Mouse (Mus musculus): Measurements from ENCODE around the gene Gzmn. TPM values are rescaled to one million over a fixed set of nuclear protein-coding genes. Genes with fewer than 3 reads are reported as not detected.
"Not testable (repeated sequence)": the region's sequence is repeated elsewhere in the genome, so short reads cannot be mapped to it uniquely, and the experiment has no call there.

Gene Gzmn
- polyA plus RNA-seq, 1 experiment from 2014 or later, result not detected

- H3K4me2 ChIP-seq (ENCODE audit: low read depth, low read length), result no peak overlapping the region
- 74% methylated on average over 6 of the region's 6 CpGs for WGBS
Observed at GRCm38 (mm10) chr14:56168009-56168408, 6.4 kb downstream of the Gzmn start.

GRCm38 (mm10) chr14:56162109-56162508, 12.3 kb downstream of the Gzmn start:
- no peak overlapping the region for H3K4me2 ChIP-seq (ENCODE audit: low read depth, low read length)
- H3K36me3 ChIP-seq (ENCODE audit: control insufficient read depth, insufficient read depth, low read length), result no peaks in the 10 kb centered on the region
- ATAC-seq, result no peak
- H3K4me3 ChIP-seq (ENCODE audit: low read length), result no peak overlapping the region
- no peak overlapping the region for H3K27ac ChIP-seq (ENCODE audit: low read length)
- H3K9me3 ChIP-seq (ENCODE audit: control insufficient read depth, low read length), result no peaks in the 10 kb centered on the region
- no peak overlapping the region for H3K9ac ChIP-seq (ENCODE audit: low read depth, low read length)
- 81% methylated on average over 2 of the region's 2 CpGs for WGBS
- H3K27me3 ChIP-seq (replicated peaks; ENCODE audit: control insufficient read depth, insufficient read depth, low read length), result no peaks in the 10 kb centered on the region
- H3K4me1 ChIP-seq (ENCODE audit: control insufficient read depth, insufficient read depth, low read length), result no peaks in the 10 kb centered on the region

More at GRCm38 (mm10) chr14:56168009-56168408, 6.4 kb downstream of the Gzmn start:
- Histone ChIP-seq H3K9me3 (ENCODE audit: control insufficient read depth, low read length) (no peaks in the 10 kb centered on the region), H3K36me3 (ENCODE audit: control insufficient read depth, insufficient read depth, low read length) (no peaks in the 10 kb centered on the region), H3K4me1 (ENCODE audit: control insufficient read depth, insufficient read depth, low read length) (no peaks in the 10 kb centered on the region), H3K27ac (ENCODE audit: low read length) (no peak overlapping the region), H3K9ac (ENCODE audit: low read depth, low read length) (no peak overlapping the region), H3K27me3 (replicated peaks; ENCODE audit: control insufficient read depth, insufficient read depth, low read length) (no peaks in the 10 kb centered on the region), H3K4me3 (ENCODE audit: low read length) (no peak overlapping the region)
- ATAC-seq, result no peak

- not testable (repeated sequence) for H3K4me2 ChIP-seq (ENCODE audit: low read depth, low read length); H3K27ac ChIP-seq (ENCODE audit: low read length); H3K9me3 ChIP-seq (ENCODE audit: control insufficient read depth, low read length); H3K4me1 ChIP-seq (ENCODE audit: control insufficient read depth, insufficient read depth, low read length); H3K36me3 ChIP-seq (ENCODE audit: control insufficient read depth, insufficient read depth, low read length); H3K27me3 ChIP-seq (replicated peaks; ENCODE audit: control insufficient read depth, insufficient read depth, low read length); ATAC-seq; H3K9ac ChIP-seq (ENCODE audit: low read depth, low read length); H3K4me3 ChIP-seq (ENCODE audit: low read length)
- WGBS, result 89% methylated on average over 2 of the region's 2 CpGs
Observed at GRCm38 (mm10) chr14:56159479-56159878, 14.9 kb downstream of the Gzmn start, which contains the start of gene Gzmg. Gene Gzmg (minus strand): TSS chr14:56159579.

- no peaks in the 10 kb centered on the region for H3K36me3 ChIP-seq (ENCODE audit: control insufficient read depth, insufficient read depth, low read length)
- H3K27me3 ChIP-seq (replicated peaks; ENCODE audit: control insufficient read depth, insufficient read depth, low read length), result no peaks in the 10 kb centered on the region
- no peaks in the 10 kb centered on the region for H3K9me3 ChIP-seq (ENCODE audit: control insufficient read depth, low read length)
- H3K4me3 ChIP-seq (ENCODE audit: low read length), result no peak overlapping the region
- H3K4me2 ChIP-seq (ENCODE audit: low read depth, low read length), result no peak overlapping the region
- no peaks in the 10 kb centered on the region for H3K4me1 ChIP-seq (ENCODE audit: control insufficient read depth, insufficient read depth, low read length)
- no peak for ATAC-seq
- H3K9ac ChIP-seq (ENCODE audit: low read depth, low read length), result no peak overlapping the region
- no peak overlapping the region for H3K27ac ChIP-seq (ENCODE audit: low read length)
- 79% methylated on average over 2 of the region's 2 CpGs for WGBS
Observed at GRCm38 (mm10) chr14:56155340-56155739, 19.1 kb downstream of the Gzmn start.

GRCm38 (mm10) chr14:56133675-56134074, 40.7 kb downstream of the Gzmn start:
- H3K4me1 ChIP-seq (ENCODE audit: control insufficient read depth, insufficient read depth, low read length); H3K4me3 ChIP-seq (ENCODE audit: low read length); H3K9ac ChIP-seq (ENCODE audit: low read depth, low read length); H3K9me3 ChIP-seq (ENCODE audit: control insufficient read depth, low read length); ATAC-seq; H3K4me2 ChIP-seq (ENCODE audit: low read depth, low read length); H3K27ac ChIP-seq (ENCODE audit: low read length); H3K27me3 ChIP-seq (replicated peaks; ENCODE audit: control insufficient read depth, insufficient read depth, low read length); H3K36me3 ChIP-seq (ENCODE audit: control insufficient read depth, insufficient read depth, low read length): not testable (repeated sequence)
- WGBS, result 79% methylated on average over 1 of the region's 1 CpGs

- H3K36me3 ChIP-seq (ENCODE audit: control insufficient read depth, insufficient read depth, low read length); H3K27ac ChIP-seq (ENCODE audit: low read length); H3K4me2 ChIP-seq (ENCODE audit: low read depth, low read length); H3K9ac ChIP-seq (ENCODE audit: low read depth, low read length); H3K27me3 ChIP-seq (replicated peaks; ENCODE audit: control insufficient read depth, insufficient read depth, low read length); H3K4me3 ChIP-seq (ENCODE audit: low read length); ATAC-seq; H3K4me1 ChIP-seq (ENCODE audit: control insufficient read depth, insufficient read depth, low read length); H3K9me3 ChIP-seq (ENCODE audit: control insufficient read depth, low read length): not testable (repeated sequence)
- 78% methylated on average over 2 of the region's 2 CpGs for WGBS
Observed at GRCm38 (mm10) chr14:56132508-56132907, 41.9 kb downstream of the Gzmn start, which contains the start of gene Gzmd. Gene Gzmd (minus strand): TSS chr14:56132608.

GRCm38 (mm10) chr14:56128341-56128740, 46.1 kb downstream of the Gzmn start:
- no peak overlapping the region for H3K4me3 ChIP-seq (ENCODE audit: low read length)
- 52% methylated on average over 3 of the region's 3 CpGs for WGBS
- no peaks in the 10 kb centered on the region for H3K27me3 ChIP-seq (replicated peaks; ENCODE audit: control insufficient read depth, insufficient read depth, low read length)
- ATAC-seq, result no peak
- H3K4me2 ChIP-seq (ENCODE audit: low read depth, low read length), result no peak overlapping the region
- no peaks in the 10 kb centered on the region for H3K9me3 ChIP-seq (ENCODE audit: control insufficient read depth, low read length)
- H3K9ac ChIP-seq (ENCODE audit: low read depth, low read length), result no peak overlapping the region
- H3K27ac ChIP-seq (ENCODE audit: low read length), result no peak overlapping the region
- no peaks in the 10 kb centered on the region for H3K4me1 ChIP-seq (ENCODE audit: control insufficient read depth, insufficient read depth, low read length)
- H3K36me3 ChIP-seq (ENCODE audit: control insufficient read depth, insufficient read depth, low read length), result no peaks in the 10 kb centered on the region

GRCm38 (mm10) chr14:56123516-56123915, 50.9 kb downstream of the Gzmn start:
- Histone ChIP-seq H3K4me2 (ENCODE audit: low read depth, low read length) (no peak overlapping the region), H3K9ac (ENCODE audit: low read depth, low read length) (no peak overlapping the region), H3K27me3 (replicated peaks; ENCODE audit: control insufficient read depth, insufficient read depth, low read length) (no peaks in the 10 kb centered on the region), H3K36me3 (ENCODE audit: control insufficient read depth, insufficient read depth, low read length) (no peaks in the 10 kb centered on the region), H3K4me3 (ENCODE audit: low read length) (no peak overlapping the region), H3K4me1 (ENCODE audit: control insufficient read depth, insufficient read depth, low read length) (no peaks in the 10 kb centered on the region), H3K9me3 (ENCODE audit: control insufficient read depth, low read length) (no peaks in the 10 kb centered on the region), H3K27ac (ENCODE audit: low read length) (no peak overlapping the region)
- 86% methylated on average over 3 of the region's 3 CpGs for WGBS
- ATAC-seq, result no peak

- no peaks in the 10 kb centered on the region for H3K36me3 ChIP-seq (ENCODE audit: control insufficient read depth, insufficient read depth, low read length)
- no peaks in the 10 kb centered on the region for H3K4me1 ChIP-seq (ENCODE audit: control insufficient read depth, insufficient read depth, low read length)
- no peaks in the 10 kb centered on the region for H3K9me3 ChIP-seq (ENCODE audit: control insufficient read depth, low read length)
- no peaks in the 10 kb centered on the region for H3K27me3 ChIP-seq (replicated peaks; ENCODE audit: control insufficient read depth, insufficient read depth, low read length)
- no peak for ATAC-seq
- H3K27ac ChIP-seq (ENCODE audit: low read length), result no peak within 1 kb of the TSS
- no peak within 1 kb of the TSS for H3K4me3 ChIP-seq (ENCODE audit: low read length)
- H3K4me2 ChIP-seq (ENCODE audit: low read depth, low read length), result no peak within 1 kb of the TSS
- H3K9ac ChIP-seq (ENCODE audit: low read depth, low read length), result no peak within 1 kb of the TSS
Observed at GRCm38 (mm10) chr14:56120525-56120924, 53.9 kb downstream of the Gzmn start, which contains the start of gene Gzme. Gene Gzme (minus strand): TSS chr14:56120625.
